Mouse (Mus musculus) right cerebral cortex, postnatal 25 days (tissue): ENCODE results near the gene Zbtb46.

Source experiments
- DNase-seq: peaks from one replicate; pipeline ENCODE4 v3.0.0; 2022

Zbtb46 gene

GRCm38 (mm10) chr2:181463008-181463738 is 3.9 kb upstream of the Zbtb46 start:
- peak; percentile 51 for DNase-seq

GRCm38 (mm10) chr2:181462604-181463003 is 3.4 kb upstream of the Zbtb46 start:
- DNase-seq, result no peak

GRCm38 (mm10) chr2:181461536-181462100 is 2.4 kb upstream of the Zbtb46 start:
- DNase-seq, result no peak

- peak; percentile 31 for DNase-seq
Observed at GRCm38 (mm10) chr2:181459673-181460621, 721 bp upstream of the Zbtb46 start.

GRCm38 (mm10) chr2:181458411-181459152 is 644 bp downstream of the Zbtb46 start:
- peak; percentile 17 for DNase-seq

- DNase-seq, result no peak
Observed at GRCm38 (mm10) chr2:181457831-181458230, 1.4 kb downstream of the Zbtb46 start.

GRCm38 (mm10) chr2:181455899-181456298 is 3.3 kb downstream of the Zbtb46 start:
- DNase-seq, result no peak

GRCm38 (mm10) chr2:181453274-181453673 is 6.0 kb downstream of the Zbtb46 start:
- no peak for DNase-seq

- DNase-seq, result no peak
Observed at GRCm38 (mm10) chr2:181452181-181452580, 7.0 kb downstream of the Zbtb46 start.

- DNase-seq, result no peak
Observed at GRCm38 (mm10) chr2:181443016-181443415, 16.2 kb downstream of the Zbtb46 start.

- no peak for DNase-seq
Observed at GRCm38 (mm10) chr2:181438176-181438575, 21.1 kb downstream of the Zbtb46 start.

- DNase-seq, result no peak
Observed at GRCm38 (mm10) chr2:181436246-181436645, 23.0 kb downstream of the Zbtb46 start.

GRCm38 (mm10) chr2:181423834-181424233 is 35.4 kb downstream of the Zbtb46 start:
- no peak for DNase-seq

- no peak for DNase-seq
Observed at GRCm38 (mm10) chr2:181420903-181421638, 38.2 kb downstream of the Zbtb46 start.

GRCm38 (mm10) chr2:181420426-181420825 is 38.8 kb downstream of the Zbtb46 start:
- DNase-seq, result peak; percentile 50

- no peak for DNase-seq
Observed at GRCm38 (mm10) chr2:181419359-181419758, 39.9 kb downstream of the Zbtb46 start.

GRCm38 (mm10) chr2:181415945-181416344 is 43.3 kb downstream of the Zbtb46 start:
- no peak for DNase-seq

- DNase-seq, result no peak
Observed at GRCm38 (mm10) chr2:181413141-181413540, 46.1 kb downstream of the Zbtb46 start.

- DNase-seq, result peak; percentile 48
Observed at GRCm38 (mm10) chr2:181410760-181411473, 48.3 kb downstream of the Zbtb46 start.

GRCm38 (mm10) chr2:181409643-181410042 is 49.6 kb downstream of the Zbtb46 start:
- DNase-seq, result no peak

- DNase-seq, result no peak
Observed at GRCm38 (mm10) chr2:181403722-181404121, 55.5 kb downstream of the Zbtb46 start.
